Mouse (Mus musculus) T-cell, adult 2 months (primary cell): ENCODE results near the gene Tppp2.
"Not testable (repeated sequence)": the region's sequence is repeated elsewhere in the genome, so short reads cannot be mapped to it uniquely, and the experiment has no call there.

ENCODE experiments used
- DNase-seq: peaks from one replicate; pipeline ENCODE4 v3.0.0; 2022; ENCODE audit warnings: low spot score

The Tppp2 gene

DNA sequence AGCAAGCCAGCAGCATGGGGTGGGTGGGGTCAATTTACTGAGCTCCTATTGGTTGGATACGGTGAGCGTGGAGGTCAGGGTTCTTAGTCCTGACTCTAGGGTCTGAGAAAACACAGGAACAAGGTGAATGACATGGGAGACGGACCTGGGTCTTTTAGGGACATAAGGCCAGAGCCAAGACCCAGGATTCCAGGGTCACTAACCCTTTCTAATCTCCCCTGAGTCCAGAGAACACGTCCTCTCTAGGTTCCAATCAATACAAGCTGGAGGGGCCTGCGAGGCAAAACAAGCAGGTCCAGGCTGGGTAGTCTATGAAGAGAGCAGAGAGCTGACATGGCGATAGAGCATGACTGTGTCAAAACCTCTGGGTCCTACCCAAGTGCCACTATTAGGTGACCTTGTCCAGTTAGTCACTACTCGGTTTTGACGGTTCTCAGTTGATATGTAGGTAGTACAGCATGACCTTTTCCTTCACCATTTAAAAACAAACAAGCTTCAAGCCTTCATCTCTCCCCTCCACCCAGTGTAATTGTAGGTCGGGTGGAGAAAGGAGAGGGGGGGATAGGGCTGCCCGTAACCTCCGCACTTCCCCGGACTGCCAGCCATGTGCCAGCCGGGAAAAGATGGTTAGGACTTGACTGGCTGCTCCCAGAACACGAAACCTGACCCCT is 5.7 kb upstream of the Tppp2 start:
- DNase-seq, result no peak

DNA sequence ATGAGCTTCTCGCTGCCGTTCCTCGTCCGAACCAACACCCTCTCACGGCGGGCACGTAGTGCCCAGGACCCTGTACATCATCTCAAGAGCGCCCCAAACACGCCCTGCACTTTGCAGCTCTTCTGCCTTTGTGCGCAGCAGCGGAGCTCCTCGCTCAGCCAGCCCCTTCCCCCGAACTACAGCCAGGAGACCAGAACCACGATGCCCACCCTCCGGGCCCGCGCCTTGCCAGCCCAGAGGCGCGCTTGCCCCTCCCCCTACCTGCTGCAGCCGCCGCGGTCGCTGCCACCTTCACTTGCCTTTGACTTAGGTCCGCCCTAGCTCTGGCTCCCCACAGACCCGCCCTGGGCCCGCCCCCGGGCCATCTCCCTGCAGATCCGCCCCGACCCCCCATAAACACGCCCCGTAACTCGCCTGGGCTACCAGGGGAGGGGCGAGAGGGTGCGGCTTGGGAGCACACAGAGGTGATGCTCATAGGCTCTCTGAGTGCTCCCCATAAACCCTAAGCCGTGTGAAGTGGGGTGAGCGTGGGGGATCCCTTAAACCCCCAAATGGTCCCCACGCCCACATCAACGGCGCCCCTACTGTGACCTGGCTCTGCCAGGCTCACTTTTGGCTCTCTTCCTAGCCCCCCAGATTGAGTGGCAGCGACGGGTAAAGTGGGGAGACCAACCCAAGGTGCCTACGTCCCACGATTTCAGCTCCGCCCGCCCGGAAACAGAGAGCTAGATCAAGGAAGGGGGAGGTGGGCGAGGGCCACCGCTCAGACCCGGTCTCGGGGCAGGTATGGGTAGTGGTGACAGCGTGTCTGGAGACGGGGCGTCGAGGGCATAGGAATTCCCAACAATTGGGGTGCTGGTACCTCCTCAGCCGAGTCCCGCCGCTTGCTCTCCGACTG is 4.9 kb upstream of the Tppp2 start:
- DNase-seq, result peak; percentile 94

DNA sequence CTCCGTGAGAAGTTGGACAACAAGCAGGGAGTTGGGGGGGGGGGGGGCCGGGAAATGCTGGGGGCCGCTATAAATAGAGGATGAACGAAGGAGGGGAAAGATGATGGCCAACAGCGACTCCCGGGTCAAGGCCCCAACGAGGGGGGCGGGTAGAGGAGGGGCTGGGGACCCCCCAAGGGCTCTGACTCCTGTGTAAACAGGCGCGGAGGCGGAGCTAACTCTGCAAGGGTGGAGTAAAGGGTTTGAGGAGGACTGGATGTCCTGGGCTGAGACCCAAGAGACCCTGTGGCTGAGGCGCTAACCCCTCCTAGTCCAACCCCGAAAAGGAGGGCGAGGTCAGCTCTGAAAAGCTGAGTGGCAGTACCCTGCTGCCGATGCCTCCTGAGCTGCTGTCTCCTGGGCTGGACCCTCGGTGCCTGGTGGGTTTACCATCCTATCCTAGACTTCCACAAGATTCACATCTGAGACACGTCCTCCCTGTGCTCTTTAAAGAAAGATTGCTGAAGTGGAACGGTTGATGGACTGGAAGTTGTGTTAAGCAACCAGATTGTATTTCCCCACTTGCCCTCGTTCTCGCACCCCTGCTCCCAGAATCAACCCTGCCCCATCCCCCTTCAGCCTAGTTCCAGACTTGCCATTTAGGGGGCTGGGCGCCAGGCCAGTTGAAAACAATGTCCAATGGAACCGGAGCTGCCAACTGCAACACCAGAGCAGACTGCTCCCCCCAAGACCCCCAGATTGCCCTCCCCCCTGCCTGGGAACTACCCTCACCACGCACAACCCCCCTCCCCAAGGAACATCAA is 4.1 kb upstream of the Tppp2 start, which contains the start of gene Ndrg2:
Gene Ndrg2, minus strand, starts transcription at position 199 of the 803 bp plus-strand sequence.
- DNase-seq, result peak; percentile 8

DNA sequence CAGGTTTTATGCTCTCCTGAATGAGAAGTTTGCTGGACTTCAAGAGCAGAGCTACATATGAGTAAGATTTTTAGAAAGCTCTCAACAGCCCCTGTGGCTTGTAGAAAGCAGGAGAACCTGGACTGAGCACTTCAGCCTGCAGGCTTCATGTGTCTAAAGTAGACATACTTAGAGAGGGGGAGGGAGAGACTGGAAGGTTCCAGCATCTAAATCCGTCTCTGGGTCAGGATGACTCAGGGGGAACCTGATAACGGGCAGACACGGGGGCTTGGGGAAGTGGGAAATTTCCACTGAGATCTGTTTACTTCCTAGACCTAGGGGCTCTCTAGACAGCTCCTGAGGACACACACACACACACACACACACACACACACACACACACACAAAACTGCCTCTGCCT is 3.2 kb upstream of the Tppp2 start:
- no peak for DNase-seq

DNA sequence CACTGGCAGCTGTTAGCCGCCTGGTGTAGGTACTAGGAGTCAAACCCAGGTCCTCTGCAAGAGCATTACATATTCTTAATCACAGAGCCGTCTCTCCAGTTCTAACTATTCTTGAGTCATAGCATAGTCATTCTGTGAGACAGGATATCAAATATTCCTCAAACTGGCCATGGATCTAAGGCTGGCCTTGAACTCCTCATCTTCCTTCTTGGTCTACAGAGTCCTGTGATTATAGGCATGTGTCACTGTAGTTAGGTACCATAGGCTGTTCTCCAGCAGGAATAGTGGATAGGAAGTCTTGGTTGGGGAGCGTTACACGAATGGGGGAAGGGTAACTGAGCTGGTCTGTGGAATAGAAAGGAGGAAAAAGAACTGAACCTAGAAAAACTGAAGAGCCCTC is 1.7 kb upstream of the Tppp2 start:
- DNase-seq, result no peak

DNA sequence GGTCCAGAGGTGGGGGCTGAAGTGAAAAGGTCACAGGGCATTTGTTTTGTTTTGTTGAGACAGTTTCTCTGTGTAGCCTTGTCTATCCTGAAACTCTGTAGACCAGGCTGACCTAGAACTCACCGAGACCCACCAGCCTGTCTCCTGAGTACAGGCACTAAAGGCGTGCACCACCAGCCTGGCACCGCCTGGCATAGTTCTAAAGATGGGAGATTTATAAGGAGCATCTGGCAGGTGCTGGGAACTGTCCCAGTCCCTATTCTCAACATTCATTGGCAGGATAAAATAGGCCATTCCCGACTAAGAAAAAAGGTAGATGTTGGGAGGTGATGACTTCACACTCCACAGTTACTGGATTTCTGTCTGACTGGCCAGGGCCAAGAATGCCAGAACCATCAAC is 741 bp downstream of the Tppp2 start:
- DNase-seq, result no peak

DNA sequence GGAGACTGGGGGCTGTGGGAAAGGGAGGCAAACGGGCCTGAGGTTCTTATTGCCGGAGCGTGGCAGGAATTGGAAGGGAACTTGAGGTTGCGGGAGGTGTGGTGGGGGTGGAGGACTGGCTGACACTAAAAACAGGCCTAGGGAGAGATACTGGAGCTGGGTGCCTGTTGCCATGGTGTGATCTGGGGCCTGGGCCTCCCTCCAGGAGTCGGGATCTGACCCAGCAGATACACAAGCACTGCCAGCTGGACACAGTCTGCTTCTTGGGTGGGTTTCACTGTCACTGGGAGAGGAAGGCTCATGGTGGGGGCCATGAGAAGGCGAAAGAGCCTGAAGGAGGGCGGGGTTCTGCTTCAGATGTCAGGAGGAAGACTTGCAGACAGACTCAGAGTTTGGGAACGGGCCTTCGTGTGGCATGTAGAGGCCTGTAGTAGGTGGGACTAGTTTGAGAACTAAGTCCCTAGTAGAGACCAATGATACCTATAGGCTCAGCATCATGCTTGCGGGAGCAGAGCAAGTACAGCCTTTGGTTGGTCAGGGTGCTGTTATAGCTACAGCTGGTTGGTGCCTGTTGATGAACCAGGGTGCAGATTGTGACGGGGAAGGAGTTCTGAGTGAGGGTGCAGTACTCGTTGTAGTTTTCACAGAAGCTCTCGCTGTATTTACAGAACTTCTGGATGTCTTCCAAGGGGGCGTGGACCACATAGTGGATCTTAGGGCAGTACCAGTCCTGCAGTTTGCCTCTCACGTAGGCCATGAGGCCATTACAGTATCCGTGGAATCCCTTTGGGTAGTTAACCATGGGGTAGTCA is 3.7 kb downstream of the Tppp2 start:
- no peak for DNase-seq

DNA sequence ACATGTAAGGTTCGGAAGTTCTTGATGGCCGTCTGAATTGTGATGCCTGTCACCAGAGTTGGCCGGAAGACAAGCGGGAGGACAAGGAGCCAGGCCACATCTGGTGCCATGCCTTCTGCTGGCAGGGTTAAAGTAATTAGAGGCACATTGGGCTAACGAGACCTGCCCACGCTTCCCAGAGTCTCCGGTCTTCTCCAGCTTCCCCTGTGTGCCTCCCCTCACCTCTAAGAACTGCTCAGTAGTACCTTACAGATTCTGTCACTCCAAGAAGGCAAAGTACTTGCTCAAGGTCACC is 4.3 kb downstream of the Tppp2 start, which contains the start of gene Rnase13:
Gene Rnase13, minus strand, starts transcription at position 203 of the 295 bp plus-strand sequence.
- no peak for DNase-seq

DNA sequence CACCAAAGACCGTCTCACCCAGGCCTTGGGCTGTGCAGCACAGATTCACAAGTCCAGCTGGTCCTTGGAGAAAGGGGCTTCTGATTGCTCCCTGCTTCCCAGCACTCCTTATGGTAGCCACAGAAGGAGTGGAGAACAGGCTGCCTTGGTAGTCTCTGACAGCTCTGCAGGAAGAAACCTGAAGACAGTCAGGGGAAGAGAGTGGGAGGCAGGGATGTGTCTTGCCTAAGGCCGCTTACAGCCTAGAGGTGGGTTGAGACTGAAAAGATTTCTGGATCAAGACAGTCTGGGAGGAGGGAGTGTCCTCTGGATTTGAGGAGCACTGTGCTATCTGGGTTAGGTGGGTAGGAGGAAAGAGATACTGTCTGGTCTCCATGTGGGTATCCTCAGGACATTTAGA is 4.7 kb downstream of the Tppp2 start:
- DNase-seq, result no peak

DNA sequence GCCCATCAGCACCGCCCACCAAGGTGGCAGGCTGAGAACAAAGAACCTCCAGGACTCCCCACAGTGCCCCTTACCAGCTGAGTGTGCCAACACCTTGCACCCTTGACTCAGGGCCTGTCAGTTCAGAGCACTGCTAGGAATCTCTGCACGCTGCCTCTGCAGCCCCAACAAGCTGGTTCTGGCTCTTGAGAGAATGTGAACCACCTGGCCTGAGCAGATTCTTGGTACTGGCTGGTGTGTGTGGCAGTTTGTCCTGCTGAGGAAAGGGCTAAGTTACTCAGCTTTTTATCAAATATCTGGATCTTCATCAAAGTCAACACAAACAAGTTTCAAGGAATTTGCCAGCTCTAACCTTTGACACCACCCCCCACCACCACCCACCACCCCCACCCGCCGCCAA is 5.3 kb downstream of the Tppp2 start:
- no peak for DNase-seq

DNA sequence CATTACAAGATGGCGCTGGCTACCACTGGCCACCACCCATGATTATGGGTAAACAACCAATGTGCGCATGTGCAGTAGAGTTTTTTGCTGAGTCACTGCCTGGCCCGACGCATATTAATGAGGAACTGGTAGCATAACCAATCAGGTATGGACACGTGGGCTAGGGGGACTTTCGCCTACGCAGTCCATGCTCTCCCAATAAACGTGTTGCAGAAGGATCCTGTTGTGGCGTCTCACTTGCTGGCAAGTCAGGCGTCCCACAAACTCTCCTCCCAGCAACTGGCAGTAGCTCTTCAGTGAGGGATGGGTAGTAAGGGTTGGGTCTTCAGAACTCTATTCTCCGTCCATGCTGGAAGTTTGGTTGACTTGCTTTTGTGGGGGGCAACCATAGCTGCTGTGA is 8.7 kb downstream of the Tppp2 start:
- DNase-seq, result not testable (repeated sequence)

DNA sequence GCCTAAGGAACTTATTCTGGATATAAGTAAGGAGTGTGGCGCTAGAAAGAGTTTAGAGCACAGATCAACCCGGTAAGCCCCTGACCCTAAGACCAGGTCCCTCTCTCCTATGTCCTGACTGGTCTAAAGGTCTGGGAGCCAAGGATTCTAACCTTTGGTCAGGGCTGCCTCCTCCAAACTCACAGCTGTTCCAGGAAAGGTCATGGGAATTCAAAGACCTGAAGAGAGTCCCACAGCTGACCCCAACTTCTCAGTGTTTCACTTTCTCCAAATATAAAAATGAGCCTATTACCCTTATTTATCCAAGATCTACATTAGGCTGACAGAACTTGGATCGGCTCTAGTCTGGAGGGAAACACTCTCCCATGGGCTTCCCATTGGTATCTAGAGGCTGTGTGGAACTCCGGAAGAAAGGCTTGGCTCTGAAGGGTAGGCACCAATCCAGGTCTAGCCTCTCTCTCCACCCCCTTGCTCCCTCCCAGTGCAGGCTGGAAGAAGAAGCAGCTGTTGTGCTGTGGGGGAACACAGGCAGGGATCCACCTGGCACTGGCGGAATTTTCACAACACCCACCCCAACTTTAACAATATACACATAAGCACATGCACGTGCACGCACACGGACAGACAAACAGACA is 11.2 kb downstream of the Tppp2 start:
- no peak for DNase-seq

DNA sequence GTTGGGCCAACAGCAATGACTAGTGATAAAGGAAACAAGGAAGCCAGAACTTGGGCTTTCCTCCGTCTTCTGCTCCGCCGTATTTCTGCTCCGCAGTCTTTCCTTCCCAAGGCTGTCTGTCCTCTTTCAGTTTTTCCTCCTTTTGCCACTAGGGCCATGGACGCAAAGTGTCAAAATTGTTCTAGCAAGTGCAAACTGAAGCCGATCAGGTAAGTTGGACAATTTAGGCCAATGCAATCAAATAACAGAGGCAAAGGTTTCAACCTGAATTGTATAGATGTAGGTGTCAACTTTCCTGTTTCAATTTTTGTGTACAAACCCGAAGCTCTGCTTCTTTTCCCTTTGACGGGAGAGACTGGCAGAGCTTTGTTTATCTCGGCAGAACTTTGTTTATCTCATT is 11.7 kb downstream of the Tppp2 start:
- DNase-seq, result no peak

DNA sequence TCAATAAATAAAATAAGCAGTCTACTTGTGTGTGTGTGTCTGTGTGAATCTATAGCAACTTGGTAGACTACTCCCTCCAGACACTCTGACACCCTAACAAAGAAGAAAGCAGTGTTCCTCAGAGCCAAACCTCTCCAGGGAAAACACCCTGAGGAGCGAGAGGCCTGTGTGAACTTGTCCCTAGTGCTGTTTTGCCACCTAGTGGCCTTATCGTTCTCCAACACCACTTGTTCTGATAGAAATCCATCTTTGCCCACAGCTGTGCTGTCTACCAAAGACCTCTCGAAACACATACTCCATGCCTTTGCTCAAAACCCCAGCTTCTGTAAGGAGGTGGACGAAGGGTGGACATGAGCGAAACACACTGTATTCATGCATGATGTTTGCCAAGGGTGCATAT is 12.6 kb downstream of the Tppp2 start:
- peak; percentile 28 for DNase-seq

DNA sequence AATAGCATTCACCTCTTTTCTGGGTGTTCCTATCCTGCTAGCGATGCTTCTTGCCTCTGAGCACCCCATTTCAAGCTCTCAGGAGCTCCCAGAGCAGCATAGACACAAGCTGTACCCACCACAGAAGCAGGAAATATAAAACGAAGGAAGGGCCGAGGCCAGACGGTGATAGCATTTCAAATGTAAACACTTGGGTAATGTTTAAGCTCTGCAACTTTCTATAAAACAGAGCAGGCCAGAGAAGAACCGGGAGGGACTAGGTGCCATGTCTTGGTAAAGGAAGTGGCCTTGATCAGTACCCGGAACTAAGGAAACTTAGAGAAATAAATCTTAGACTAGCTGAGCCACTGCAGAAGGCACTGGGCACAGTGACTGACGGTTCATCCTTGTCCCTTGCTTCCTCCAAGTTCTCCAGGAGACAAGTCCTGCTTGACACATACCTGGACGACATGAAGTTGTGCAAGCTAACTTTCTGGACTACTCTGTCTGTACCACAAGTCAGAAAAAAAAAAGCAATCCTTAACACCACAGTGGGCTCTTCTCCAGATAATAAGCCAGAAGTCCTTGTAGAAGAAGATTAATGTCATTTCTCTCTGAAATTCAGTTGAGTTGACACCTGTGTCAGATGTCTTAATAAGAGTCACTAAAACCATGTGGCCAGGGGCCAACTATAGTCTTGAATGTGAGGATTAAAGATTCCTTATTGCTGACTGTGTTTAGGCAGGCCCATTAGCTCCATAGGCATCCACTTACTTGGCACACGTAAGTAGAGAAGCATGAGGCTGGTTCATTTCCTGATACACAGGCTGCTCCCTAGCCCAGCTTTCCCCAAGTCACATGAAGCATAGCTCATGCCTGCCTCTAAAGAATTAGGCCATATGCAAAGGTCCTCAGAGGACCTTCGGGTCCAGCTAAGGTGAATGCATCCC is 14.1 kb downstream of the Tppp2 start:
- no peak for DNase-seq

DNA sequence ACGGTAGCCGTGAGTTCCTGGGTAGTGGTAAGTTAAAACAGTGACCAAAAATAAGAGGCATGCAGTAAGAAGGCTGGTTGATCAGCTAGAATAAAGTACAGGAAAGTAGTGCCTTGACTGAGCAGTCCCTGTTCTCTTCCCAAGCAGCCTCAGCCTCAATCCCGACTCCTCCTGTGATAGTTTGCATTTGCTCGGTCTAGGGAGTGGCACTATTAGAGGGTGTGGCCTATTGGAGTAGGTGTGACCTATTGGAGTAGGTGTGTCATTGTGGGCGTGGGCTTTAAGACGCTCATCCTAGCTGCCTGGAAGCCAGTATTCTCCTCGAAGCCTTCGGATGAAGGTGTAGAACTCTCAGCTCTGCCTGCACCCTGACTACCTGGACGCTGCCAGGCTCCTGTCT is 20.8 kb downstream of the Tppp2 start:
- DNase-seq, result no peak

DNA sequence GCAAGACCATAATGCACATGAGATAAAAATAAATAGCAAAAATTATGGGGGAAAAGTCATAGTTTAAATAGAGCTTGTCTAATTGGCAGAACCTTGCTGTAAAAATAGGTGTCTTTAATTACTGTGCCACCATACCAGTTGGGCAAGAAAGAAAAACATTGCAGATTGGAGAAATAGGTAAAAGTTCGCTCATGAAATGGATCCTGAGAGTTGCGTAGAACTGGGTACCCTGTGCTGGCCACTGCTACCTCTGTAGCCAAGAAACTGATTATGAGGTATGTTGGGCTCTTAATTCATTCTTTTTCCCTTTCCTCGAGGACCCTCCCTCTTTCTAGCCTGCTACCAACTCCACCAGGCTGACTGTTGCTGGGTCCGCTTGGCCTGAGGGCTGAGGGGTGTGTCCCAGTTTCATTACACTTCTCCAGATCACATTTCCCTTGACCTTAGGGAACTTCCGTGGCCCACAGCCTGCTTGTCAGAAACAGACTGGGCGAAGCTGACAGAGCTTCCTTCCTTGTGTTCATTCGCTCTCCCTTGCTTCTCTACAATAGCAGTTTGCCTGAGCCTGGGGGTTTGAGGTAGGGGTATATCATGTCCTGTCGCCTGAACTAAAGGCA is 22.8 kb downstream of the Tppp2 start:
- no peak for DNase-seq

DNA sequence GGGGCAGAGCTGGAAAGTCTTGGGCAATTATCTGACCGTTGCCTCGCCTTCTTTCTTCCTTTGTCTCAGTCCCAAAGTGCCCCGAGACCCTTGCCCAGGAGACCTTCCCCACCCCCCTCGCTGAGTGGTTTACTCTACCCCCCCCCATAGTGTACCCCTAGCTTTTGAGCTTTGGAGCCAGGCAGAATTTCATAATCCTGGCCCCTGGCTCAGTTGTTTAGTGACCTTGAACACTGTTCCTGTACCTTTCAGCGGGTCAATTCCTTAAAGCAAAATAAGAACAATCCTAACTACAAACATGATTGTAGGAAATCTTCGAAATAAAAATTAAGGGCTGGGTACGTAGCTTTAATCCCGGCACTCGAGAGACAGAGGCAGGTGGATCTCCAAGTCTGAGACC is 23.4 kb downstream of the Tppp2 start:
- no peak for DNase-seq

DNA sequence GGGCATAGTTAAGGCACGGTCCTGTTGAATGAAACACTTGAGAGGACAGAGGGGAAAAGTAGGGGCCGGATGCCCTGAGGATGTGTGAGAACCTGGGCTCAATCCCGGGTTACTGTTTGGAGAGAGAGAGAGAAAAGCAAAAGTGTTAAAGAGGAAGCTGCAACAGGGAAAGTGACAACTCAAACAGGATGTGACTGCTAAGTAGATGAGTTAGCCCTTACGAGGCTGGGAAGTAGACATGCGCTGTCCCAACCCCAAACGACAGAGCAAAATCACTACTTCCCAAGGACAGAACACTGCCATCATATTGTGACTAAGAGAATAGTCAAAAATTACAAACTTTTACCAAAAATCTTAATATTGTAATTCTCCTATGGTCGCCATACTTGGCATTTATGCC is 24.0 kb downstream of the Tppp2 start:
- DNase-seq, result no peak

DNA sequence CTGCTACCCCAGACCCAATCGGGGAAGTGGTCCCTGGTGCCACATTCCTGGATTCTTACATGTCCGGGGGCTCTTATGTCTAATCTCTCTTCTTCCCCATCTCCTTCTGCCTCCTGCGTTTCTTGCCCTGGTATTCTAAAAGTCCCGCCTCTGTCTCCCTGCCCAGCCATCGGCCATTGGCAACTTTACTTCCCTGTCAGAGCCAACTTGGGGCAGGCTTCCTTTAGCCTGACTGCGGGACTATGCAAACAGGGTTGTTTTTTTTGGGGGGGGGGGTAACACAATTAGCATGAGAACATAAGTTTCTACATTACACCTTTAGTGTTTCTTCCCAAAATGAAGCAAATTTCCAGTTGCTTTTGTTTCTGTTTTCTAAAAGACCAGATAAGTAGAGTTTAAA is 25.1 kb downstream of the Tppp2 start:
- no peak for DNase-seq
